Mouse (Mus musculus) urinary bladder, postnatal 10 days (tissue): ENCODE measurements at regions not wholly inside any gene's neighbourhood (a gene's known extent, or its start where the extent isn't known, plus 50 kb on each side); places are given as distances from the start of the nearest gene placed in this dataset.
A peak's percentile ranks its signal among the peaks of the same experiment; 100 is the strongest.

Experiments used
- DNase-seq: peaks from one replicate; pipeline ENCODE4 v3.0.0; 2022; ENCODE audit warnings: low spot score

- DNase-seq, result no peak
Observed at GRCm38 (mm10) chr13:63627184-63627893, 53.9 kb upstream of the Ptch1 start.

GRCm38 (mm10) chr13:63627894-63628287 is 54.5 kb upstream of the Ptch1 start:
- DNase-seq, result no peak

DNA sequence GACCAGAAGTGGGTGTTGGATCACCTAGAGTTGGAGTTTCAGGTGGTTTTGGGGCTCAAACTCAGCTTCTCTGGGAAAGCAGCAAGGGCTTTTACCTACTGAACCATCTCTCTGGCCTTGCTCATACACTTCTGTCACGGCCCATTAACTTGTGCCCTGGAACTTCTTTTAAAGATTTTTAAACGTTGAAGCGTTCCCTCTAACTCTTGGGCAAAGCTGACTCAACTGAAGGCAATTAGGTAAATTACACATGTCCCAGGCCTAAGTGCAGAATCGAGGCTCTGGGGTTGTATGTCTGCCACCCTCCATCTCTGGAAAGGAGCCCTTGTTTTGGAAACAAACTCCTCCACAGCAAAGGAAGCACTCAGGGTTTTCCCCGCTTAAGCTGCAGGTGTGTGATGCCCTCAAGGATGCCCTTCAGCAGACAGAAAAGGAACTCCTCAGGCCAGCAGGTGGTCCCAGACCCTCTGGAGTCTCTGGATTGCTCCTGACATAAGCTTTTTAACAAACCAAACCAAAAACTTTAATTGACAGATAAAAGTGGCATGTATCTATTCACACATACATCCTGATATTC is 58.5 kb upstream of the Ptch1 start:
- no peak for DNase-seq

GRCm38 (mm10) chr13:63634294-63634693 is 60.9 kb upstream of the Ptch1 start:
- no peak for DNase-seq

GRCm38 (mm10) chr13:63641649-63642226 is 68.3 kb upstream of the Ptch1 start:
- DNase-seq, result no peak

- DNase-seq, result peak; percentile 14
Observed at GRCm38 (mm10) chr13:63642617-63643016, 69.2 kb upstream of the Ptch1 start.

GRCm38 (mm10) chr13:63643394-63643793 is 70.0 kb upstream of the Ptch1 start:
- no peak for DNase-seq

DNA sequence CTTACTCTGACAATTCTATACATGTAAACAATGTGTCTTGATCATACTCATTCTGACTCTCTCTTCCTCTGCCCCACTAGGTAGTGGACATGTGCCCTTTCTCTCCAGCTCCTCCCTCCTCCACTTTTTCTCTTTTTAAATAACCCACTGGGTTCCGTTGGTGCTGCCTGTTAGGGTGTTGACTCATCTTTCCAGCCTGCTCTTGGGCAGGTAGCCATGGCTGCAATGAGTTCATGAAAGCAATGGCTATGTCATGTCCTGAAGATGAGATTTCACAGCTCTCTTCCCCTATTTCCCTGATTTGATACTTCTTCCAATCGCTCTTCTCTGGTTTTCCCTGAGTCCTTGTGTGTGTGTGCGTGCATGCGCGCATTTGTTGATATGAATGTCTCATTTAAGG is 70.9 kb upstream of the Ptch1 start:
- no peak for DNase-seq

GRCm38 (mm10) chr13:63649058-63649647 is 75.8 kb upstream of the Ptch1 start:
- DNase-seq, result no peak

- no peak for DNase-seq
Observed at GRCm38 (mm10) chr13:63654514-63654913, 81.1 kb upstream of the Ptch1 start.

DNA sequence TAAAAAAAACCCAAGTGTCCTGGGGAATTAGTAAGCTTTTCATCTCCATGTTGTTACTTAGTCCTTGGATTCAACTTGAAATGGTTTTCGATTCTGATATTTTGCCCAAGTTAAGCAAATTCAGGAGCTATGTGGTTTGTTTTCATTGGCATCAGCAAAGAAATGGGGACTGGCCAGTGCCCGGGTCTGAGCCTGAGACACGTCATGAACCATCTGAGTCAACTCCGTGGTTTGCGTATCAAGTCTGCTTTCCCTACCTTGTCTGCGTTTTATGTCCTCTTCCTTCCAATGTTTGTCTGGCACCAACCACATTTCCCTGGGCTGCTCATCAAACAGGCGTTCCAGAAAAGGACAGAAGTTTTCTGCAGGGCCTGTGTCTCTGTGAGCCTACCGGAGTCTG is 83.7 kb upstream of the Ptch1 start:
- DNase-seq, result no peak

- DNase-seq, result no peak
Observed at GRCm38 (mm10) chr13:63659412-63659811, 86.0 kb upstream of the Ptch1 start.

DNA sequence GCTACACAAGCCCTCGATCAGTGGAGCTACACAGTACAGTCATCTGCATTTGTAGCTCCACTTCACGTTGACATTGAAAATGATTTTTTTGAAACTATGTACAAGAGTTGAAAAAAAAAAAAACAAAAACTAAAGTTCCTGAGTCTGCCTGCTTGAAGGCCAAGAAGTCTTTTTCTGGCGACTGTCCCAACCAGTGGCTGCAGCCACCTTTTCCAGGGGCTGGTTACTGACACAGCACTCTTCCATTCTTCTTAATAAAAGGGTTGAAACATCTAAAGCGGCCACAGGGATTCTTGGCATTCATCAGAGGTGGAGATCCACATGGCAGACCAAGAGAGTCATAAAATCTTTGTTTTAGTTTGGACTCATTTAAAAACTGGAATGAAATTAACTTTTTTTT is 87.0 kb upstream of the Ptch1 start:
- DNase-seq, result no peak

DNA sequence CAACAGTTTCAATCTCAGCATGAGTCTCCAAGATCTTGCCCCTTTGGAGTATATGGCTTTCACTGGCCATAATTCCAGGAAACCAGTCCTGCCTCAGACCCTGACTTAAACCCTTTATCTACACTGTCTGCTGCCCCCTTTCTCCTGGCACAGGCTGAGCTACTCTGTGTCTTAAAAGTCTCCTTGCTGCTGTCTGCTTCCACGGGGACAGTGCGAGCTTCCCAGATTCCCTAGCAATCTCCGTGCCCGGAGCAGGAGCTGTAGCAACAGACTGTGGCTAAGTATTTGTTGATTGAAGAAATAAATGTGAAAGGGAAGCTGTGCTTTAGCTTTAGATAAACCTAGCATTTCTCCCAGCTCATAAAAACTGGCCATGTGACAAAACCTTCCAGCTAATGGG is 95.2 kb upstream of the Ptch1 start:
- no peak for DNase-seq

- no peak for DNase-seq
Observed at GRCm38 (mm10) chr13:63669031-63669430, 95.6 kb upstream of the Ptch1 start.

GRCm38 (mm10) chr13:63672425-63672824 is 99.0 kb upstream of the Ptch1 start:
- DNase-seq, result no peak

GRCm38 (mm10) chr13:63677696-63678095 is 104.3 kb upstream of the Ptch1 start:
- no peak for DNase-seq

DNA sequence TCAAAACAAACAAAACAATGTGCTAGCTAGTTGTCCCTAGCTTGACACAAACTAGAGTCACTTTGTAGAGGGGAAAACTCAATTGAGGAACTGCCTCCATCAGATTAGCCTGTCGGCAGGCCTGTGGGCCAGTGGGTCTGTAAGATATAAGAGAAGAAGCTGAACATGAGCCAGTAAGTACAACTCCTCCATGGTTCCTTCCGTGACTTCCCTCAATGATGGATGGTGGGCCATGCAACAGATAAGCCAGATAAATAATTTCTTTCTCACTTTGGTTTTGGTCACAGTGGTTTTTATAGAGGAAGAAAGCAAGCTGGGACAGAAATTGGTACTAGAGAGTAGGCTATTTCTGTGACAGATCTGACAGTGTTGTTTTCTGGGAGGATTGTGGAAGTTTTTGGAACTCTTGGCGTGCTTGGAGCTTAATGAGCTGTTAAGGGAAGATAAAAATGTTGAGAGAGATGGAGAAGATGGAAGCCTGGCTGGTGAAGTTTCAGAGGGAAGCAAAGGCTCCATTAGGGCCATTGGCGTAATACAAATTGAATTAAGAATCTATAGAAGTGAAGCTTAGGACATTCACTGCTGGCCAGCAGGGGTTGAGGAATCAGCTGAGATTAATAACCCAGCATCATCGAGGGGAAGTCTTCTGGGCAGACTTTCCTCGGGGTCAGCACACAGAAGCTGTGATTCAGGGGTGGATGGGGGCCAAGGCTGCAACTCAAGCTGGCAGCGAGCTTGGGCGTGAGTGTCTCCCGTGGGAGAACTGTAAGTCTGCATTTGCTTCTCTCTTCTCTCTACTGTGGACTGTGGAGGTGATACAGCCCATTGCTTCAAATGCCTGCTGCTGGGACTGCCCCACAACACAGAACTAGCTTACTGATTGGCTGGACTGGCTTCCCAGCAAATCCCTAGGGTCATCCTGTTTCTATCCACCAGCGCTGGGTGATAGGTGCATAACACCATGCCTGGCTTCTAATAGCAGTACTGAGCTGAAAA is 105.2 kb upstream of the Ptch1 start:
- no peak for DNase-seq

DNA sequence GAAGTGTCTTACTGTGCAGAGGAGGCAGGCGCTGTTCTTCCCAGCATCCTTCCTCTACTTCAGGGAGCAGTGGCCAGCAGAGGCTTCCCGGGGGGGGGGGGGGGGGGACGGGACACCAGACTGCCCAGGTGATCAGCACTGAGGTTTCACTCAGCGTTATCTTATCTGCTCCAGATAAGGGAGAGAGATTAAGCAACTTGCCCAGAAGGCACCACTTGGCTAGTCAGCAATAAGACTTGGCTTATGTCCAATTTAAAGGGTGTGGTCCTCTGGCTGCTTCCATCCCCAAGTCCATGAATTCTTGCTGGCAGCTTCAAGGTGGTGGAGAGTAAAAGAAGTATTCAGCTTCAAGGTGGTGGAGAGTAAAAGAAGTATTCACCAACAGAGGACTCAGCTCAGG is 108.9 kb upstream of the Ptch1 start:
- DNase-seq, result no peak

DNA sequence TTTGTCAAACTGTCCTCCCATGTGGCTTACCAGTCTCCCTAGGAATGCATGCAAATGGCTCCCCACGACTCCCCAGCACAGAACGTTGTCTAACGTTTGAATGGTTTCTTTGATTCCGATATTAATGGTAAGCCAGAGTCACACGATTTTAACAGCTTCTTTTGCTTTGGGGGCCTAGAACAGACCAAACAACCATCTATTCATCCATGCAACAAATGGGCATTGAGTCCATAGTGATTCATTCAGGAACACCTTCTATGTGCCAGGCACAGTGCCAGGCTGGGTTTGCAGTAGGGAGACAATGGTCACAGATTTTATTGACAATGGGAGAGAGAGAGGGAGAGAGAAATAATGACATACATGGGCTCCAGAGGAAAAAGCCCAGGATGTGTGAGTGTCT is 118.6 kb upstream of the Ptch1 start:
- DNase-seq, result no peak

DNA sequence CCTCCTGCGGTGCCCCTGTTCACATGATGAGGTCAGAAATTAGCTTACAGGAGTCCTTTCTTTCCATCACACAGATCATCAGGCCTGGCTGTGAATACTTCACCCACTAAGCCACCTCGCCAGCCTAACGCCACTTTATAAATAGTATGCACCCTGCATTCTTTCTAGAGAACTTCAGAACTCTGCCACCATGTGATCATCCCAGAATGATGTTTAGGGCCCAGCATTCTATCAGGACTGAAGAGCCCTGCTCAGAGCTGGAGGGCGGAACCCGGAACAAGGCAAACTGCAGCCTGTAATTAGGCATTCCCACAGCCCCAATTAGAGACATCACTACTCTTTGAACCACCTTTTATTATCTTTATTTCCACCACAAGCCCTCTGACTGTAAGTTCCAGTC is 120.2 kb upstream of the Ptch1 start:
- DNase-seq, result no peak

DNA sequence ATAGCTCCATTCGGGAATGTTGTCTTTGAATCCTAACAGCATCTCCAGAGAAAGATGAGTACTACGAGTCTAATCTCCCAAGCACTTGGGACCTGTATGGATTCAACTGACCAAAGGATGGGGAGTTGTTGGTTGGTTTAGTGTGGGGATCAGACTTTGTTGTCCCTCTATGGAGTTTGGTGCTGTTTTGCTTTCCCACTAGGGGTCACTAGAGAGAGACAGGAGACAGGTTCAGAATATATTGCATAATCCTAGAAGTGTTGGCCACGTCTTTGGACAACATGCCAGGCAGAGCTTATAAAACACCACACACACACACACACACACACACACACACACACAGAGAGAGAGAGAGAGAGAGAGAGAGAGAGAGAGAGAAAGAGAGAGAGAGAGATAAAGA is 118.6 kb upstream of the Ercc6l2 start:
- DNase-seq, result no peak
